Mouse (Mus musculus): ENCODE measurements at regions not wholly inside any gene's neighbourhood (a gene's known extent, or its start where the extent isn't known, plus 50 kb on each side); places are given as distances from the start of the nearest gene placed in this dataset.

GRCm38 (mm10) chr12:99084144-99084543 is 163.8 kb downstream of the Ttc8 start:
- TF ChIP-seq EP300 (IDR thresholded peaks at IDR 0.05; ENCODE audit: low read depth) (no peak), CTCF (IDR thresholded peaks at IDR 0.05; ENCODE audit: low read depth) (peak; percentile 98)

Data from liver, postnatal 0 days (tissue).